Mouse (Mus musculus) liver (tissue): ENCODE measurements around the gene Pnma1.

ENCODE experiments used
- DNase-seq: peaks from one replicate; pipeline ENCODE4 v3.0.0-alpha.2; 2020; ENCODE audit warnings: mixed read lengths

The Pnma1 gene

DNA sequence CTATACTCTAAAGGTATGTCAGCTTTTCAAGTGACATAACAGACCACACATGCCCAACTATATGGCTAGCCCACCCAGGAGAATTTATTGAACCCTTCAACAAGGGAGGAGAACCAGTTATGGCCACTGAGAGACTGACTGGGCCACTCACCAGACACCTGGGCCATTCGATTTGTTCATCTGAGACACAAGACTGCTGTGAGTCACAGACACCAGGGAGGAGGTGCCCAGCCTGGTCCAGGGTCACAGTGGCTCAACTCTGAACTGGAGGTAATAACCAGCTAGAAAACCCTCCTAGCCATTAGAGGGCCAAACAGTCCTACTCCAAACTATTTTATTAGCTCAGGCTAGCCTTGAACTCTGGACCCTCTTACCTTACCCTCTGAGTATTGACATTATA, 29.8 kb upstream of the Pnma1 start:
- no peak for DNase-seq

DNA sequence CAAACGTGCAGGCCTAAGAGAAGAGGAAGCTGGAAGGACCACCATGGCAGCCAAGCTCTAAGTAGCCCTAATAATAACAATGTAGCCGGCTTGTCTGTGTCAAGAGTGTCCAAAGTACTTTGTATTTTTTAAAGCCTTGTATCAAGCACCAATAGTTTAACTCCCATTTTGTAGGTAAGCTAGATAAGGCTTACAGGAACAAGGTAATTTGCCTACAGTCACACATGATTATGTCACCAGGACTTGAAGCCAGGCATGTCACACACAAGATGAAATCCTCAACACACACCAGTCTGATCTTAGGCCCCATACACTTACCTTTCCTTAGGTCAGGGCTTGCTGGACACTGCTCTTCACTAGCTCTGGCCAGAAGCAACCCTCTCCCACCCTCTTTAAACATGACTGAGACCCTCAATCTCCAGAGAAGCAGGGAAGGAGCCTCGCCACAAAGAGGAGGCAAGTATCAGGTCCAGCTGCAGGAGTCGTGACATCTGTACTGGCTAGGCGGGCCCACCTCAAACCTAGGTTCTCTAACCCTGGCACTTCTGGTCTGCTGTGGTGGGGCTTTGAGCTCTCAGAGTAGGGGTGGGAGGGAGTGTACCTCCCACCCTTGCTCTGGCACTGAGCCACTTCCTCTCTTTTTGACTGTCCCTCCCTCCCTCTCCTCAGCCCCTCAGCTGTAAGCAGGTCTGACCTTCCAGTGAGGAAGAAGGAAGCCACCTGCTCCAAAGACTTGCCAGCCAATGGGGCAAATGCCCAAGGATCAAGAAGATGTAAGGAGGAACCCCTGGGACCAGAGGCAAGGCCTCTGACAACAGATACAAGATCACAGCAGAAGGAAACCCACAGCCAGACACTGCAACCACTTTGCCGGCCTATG, 28.8 kb upstream of the Pnma1 start:
- peak; percentile 39 for DNase-seq

DNA sequence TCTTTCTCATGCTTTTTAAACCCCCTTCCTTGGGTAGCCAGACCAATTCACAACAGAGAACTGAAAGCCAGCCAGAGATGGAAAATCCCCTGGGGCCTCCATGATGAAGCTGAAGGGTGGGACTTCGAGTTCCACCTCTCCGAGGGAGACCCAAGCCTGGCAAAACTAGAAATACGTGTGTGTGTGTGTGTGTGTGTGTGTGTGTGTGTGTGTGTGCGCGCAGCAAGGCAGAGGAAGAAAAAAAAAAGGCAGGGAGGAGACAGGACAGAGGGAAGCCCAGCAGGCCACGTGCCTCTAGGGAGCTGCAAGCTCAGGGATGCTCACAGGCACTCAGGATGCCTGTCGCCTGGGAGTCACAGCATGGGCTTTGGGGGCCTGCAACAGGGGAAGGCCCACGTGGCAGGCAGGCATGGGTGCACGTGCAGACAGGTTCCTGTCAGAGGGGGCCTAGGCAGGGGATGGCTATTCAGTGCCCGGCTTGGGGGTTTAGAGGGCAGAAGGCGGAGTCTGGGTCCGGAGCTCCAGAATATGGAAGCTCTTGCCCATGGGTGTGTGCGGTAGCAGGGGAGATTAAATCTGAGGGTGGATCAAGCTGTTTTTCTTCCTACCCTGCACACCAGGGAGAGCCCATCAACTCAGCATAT, 28.0 kb upstream of the Pnma1 start:
- DNase-seq: peak; percentile 66

DNA sequence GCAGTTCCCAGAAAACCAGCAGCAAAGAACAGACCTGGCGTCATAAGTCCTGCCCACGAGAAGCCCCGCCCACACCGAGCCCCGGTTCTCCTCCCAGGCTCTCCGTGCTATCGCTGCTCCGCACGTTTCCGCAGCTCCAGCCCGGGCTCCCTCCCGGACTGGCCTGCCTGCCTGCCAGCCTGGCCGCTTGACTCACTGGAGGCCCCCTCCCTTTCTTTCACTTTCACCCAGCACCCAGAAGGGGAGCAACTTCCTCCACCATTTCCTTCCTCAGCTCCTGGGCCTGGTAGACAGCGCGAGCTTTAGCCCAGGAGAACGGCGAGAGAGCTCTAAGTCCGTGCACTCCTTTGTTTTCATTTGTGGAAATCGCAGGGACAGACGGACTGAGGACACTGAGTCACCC, 27.4 kb upstream of the Pnma1 start:
- DNase-seq: peak; percentile 99

DNA sequence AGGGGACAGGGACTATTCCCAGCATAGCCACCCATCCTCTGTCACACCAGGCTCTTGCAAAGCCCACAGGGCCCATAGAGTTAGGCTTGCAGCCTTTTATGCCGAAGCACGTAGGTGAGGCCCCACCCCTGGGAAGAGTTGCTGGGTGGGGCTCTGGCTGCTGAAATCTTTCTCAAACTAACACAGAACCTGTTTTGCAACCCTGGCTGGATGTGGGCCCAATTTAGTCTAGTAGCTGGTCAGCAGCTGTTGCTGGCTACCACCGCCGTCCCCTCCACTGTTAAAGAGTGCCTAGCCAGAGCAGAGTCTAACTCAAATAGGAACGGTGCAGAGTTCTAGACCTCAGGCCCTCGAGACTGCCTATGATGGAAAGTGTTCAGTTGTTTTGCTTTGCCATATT, 26.6 kb upstream of the Pnma1 start:
- DNase-seq: peak; percentile 71

DNA sequence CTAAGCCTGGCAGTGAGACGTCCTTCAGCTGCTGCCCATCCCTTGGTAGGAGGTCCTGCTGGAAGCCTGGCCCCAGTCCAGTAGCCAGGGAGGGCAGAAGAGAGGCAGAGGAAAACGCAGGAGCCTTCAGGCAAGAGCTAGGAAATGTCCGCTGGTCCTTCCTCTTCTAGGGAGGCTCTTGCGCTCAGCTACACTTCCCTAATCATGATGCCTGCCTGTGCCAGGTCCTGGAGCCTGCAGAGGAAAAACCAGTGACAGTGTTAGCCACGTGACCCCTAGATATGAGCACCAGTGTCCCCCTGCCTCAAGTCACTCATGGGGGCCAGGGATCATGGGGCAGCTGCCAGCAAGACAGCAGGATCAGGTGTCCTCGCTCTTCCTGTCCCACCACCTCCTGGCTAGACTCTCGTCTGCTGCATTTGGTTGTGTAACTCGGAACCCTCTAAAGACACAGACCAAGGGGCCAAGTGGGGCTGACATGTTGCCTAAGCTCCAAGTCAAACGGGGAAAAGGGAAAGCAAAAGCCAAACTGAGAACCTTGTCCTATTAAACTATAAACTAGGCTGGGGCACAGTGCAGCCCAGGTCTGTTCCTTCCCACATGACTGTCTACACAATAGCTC, 26.0 kb upstream of the Pnma1 start:
- no peak for DNase-seq

DNA sequence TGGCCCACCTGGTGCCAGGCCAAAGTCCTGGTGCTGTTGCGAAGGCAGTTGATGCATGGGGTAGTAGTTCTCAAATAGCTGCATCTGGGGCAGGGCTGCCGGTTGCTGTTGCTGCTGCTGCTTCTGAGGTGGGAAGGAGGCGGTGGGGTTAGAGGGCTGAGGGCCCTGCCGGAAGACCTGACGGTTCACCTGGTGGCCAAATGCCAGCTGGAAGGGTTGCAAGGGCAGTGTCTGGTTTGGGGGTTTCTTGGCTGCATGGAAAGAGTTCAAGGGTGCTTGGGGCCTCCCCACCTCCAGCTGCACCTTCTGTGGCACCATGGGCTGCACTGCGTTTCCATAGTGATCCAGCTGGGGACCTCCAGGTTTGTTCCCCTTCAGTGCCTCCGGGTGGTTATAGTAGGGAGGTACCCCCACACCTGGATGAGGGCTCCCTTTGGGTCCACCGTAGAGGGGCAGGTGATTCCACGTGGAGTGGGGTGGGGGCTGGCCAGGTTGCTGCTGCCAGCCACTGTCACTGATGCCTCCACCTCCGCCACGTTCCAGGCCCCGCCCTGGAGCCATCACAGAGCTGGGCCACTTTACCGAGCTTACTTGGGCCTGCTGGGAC, 25.1 kb upstream of the Pnma1 start:
- no peak for DNase-seq

DNA sequence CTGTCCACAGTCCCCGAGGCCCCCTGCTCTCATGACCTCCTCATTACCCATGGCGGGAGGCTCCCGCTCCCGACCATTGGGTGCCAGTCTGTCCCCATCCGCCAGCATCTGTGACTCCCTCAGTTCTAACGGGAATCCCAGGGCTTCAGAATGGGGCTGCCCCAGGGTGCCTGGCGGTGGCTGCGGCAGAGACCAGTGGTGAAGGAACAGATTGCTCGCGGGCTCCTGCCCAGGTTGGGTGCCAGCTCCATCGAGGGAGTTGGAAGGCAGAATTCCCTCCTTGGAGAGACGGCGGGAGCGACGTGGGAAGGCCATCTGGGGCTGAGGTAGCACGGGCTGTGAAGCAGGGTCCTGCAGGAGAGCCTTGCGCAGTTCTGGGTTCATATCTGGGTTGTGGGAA, 24.6 kb upstream of the Pnma1 start:
- DNase-seq: no peak

DNA sequence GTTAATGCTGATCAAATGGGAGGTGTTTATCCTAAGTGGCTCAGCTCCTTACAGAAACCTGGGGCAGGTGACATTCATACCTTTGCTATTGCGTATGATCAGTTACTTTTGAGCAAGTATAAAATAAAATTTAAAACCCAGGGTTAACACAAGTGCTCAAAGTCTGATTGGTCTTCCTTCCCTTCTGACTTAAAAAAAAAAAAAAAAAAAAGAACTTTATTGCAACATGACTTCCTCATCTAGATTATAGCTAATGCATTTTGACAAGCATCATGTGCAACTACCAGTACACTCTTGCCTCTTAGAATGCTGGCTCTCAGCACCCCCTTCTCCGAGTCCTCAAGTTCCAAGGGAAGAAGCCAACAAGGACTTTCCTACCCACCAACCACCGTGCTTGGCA, 23.9 kb upstream of the Pnma1 start:
- no peak for DNase-seq

DNA sequence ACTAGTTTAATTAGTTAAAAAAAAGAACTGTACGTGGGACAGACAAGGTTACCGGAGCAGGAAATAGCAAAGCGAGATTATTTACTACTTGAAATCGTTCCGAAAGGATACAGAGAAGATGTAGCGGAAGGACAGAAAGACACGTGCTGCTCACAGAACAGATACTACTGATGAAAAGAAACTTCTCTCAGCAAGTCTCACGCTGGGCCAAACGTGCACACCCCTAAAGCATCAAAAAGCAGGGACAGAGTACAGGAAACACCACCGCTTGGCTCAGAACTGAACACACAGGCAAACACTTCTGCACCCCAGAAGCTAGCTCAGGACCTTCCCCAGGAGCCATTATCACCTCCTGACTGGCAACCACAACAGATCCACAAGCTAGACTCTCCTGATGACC, 22.3 kb upstream of the Pnma1 start:
- no peak for DNase-seq

DNA sequence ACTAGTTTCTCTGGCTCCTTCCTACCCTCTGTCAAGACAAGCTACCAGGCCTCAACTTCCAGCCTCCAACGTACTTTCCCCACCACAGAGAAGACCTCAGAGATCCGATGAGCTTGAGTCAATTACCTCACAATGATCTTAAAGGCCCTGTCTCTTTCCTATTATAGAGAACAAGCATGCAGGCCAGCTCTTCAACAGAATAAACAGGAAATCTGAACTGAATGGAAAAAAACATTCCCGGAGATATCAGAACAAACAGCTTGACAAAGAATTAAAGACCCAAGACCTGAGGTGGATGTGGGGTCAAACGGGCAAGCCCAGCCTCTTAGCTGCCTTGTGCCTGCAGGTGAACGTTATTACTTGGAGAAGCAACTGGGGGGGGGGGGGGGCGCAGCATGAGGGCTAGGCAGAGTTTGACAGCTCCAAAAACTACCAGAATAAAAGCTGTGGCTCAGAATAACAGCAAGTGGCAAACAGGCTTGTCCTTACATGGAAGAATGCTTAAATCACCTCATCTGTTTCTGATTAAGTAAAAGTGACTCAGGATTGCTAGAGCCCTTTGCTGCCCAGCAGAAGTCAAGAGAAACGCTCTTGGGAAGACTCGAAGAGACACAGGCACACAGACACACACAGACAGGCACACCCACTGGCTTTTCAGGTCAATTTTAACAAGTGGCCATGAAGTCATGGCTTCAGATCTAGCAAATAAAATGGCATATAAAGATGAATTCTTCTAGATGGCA, 17.5 kb upstream of the Pnma1 start:
- no peak for DNase-seq

DNA sequence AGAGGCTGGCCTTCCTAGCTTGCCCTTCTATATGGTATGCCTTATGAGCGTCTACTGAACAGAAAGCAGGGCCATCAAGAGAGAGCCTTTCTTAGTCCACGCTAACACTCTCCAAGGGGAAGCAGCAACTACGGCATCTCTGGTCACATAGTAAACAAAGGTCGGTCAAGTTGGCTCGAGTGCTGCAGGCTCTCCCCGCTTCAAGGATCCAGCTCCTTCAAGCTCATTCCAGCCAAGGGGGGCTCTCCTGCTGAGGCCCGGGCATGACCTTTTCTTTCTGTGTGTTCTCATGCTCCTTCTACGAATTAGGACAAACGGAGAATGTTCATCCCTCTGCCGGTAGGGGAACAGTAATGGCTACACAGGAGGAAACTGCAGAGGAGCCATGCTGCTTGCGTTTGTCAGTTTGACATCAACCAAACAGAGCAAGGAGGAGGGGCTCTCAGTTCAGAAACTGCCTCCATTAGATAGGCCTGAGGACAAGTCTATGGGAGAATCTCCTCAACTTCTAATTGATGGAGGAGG, 15.4 kb upstream of the Pnma1 start:
- no peak for DNase-seq

DNA sequence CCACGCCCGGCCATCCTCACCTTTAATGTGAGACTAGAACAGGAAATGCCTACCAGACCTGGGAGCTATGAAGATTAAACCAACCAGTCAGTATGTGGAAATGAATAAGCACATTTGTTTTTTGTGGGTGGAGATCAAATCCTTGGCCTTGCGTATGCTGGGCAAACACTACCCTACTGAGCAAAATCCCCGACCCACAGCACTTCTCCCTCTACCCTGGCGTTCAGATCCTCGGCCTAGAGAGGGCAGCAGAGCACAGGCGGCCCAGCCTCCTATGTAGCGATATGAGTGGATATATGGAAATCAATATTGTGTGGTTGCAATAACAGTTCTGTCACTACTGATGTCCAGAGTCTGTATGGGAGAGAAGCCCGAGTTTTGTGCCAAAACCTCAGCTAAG, 14.8 kb upstream of the Pnma1 start:
- peak; percentile 58 for DNase-seq

DNA sequence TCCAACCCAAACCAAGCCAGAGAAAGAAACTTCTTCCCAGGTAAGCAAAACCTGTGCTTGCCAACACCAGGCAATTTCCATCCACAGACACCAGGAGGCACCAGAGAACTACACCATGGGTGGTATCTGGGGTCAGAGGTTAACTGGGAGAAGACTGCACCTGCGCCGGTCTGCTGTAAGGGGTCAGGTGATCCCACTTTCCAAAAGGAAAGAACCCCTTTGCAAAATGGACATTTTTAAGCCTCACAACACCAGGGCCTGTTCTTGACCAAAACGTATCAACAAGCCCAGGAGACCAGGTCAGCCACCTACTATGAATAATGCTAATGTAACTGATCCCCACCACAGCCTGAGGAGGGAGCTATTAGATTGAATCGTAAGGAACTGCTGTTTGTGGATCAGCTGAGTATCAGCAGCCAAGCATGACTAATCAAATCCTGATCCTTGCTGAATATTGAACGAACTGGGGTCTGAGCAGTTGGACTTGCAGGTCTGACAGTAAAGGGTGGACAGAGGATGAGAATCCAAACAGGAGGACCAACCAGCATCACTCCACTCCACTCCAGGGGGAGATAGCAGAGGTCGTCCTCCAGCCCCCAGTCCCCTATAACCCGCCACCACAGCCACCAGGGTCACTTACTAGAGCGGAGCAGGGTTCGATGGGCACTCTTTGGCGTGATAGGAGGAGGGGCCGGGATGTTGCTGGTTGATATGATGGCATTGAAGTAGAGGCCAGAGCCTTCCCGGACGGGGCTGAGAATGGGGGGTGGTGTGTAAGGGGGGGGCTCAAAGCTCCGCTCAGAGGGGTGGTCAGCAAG, 13.5 kb upstream of the Pnma1 start:
- peak; percentile 76 for DNase-seq

DNA sequence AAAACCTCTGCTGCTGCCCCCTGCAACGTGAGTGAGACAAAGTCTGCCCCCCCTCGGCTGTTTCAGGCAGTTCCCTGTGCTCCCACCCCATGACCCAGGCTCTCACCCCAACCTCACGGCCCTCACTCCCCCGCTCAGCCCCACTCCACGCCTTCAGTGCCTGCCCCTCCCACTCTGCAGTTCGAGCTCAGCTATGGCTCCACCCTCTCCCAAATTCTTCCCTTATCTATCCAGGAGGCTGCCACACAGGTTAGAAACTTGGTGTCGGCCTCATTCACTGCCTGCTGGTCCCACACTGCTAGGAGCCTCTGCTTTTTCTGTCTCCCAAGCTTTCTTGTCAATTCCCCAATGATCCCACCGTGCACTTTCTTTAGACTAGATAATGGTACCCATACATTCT, 12.8 kb upstream of the Pnma1 start:
- DNase-seq: peak; percentile 75

DNA sequence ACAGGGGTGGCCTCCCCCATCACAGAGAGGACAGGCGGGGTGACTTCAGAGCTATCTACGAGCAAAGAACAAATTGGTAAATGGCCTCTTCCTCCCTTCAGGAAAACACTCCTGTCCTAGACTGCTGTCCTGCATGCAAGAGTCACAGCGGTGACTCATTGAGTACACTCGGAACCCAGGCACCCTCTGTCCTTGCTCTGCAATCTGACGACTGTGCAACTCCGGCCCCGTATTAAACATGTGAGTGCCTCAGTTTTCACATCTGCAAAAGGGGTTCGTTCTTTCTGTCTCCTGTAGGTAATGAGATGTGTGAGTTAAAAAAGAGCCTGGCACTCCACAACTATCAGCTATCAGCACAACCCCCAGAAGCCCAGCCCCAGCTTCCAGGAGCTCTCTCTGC, 12.2 kb upstream of the Pnma1 start:
- no peak for DNase-seq

DNA sequence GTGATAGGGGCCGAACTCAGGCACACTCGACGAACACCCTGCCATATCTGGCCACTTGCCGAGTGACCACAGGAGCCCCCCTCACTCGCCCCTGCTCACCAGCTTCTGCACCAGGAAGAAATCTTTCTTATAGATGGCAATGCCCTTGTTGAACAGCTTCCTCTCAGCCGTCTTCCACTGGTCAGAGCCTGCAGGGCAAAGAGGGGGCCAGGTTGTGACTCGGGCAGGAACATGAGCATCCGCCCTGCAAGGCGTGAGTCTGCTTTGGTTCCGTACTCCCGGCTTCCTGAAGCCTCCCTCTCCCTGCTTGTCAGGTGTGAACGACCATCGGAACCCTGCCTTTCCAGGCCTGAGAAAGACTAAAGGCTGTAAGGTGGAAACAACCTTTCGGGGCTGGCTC, 9.9 kb upstream of the Pnma1 start:
- DNase-seq: no peak

DNA sequence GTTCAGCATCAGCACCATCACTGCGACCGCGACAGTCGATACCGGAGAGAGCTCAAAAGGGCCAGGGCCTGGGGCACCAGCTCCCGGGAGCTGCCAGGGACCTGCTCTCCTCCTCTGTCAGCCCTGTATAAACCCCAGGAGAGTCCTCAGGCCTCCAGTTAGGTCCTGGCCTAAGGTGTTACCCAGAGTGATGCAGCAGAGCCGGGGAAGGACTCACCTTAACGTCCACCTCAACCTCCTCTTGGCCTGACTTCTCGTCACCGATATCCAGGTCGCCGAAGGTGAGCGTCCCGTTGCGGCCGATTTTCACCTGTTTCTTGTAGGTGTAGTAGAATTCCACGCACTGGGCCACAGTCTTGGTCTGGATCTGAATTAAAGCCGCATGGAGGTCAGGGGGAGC, 7.9 kb upstream of the Pnma1 start:
- no peak for DNase-seq

DNA sequence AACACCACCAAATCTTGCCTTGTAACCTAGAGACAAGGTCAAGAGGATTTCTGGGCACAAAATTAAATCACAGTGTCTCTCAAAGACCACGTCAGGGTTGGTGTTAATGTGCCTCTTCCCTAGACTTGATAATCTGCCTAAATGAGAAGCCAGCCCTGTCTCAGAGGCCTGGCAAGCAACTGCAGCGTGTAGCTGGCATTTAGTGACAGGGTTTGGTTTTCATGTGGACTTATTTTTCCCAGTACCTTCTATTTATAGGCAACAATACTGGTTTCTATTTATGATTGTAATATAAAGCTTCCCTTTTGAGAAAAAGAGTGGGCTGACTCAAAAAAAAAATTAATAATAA, 7.2 kb upstream of the Pnma1 start:
- DNase-seq: no peak

DNA sequence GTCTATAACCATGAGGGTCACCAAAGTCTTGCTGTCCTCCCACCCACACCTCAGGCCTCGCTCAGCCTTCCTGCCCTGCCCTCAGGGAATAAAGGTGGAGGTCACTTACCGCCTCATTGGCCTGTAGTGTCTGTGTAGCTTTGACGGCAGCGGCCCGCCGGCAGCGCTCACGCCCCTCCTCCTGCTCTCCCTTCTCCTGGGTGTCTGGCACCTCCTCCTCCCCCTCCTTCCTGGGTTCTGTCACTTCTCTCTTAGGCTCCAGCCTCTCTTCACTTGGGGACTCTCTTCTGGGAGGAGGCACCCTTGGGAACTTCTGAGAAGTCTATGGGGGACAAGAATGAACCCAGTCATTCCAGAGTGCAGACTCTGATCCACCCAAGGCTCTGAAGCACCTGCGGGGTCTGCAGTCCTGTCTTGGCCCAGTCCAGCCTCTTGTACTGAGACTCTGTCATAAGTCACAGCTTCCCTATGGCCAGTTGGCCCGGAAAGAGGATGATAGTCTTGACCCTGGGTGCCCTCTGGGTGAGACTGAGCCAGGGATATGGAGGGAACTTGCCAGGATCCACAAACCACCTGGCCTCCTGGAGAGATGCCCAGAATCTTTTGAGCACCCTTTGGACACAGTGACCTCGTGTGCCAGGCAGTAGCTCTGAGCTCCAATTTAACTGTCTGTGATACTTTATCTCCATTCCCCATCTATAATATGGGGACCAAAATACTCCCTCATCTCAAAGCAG, 6.7 kb upstream of the Pnma1 start:
- DNase-seq: no peak

DNA sequence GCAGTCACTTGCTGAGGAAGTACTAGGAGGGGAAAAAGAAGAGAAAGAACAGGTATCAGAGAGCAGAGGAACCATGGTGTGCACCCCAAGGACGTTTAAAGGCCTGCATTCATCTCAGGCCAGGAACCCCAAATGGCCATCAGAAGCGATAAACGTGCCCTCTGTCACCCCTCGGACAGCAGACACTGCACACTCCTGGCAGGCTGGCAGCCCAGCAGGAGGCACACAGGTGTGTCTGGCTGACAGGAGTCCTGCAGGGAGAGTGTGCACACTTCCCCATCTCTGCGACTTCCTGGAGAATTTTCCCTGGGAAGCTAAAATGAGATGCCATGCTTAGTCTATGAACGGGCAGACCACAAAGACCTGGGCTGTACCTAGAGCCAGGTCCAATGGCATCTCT, 5.1 kb upstream of the Pnma1 start:
- no peak for DNase-seq
